Mouse (Mus musculus) embryo, embryonic 9.5 days (tissue): ENCODE measurements around the gene Shisa8.

ENCODE experiments used
- DNase-seq: peaks from one replicate; pipeline ENCODE4 v3.0.0-alpha.2; 2017; ENCODE audit errors: extremely low spot score

Shisa8 gene

DNA sequence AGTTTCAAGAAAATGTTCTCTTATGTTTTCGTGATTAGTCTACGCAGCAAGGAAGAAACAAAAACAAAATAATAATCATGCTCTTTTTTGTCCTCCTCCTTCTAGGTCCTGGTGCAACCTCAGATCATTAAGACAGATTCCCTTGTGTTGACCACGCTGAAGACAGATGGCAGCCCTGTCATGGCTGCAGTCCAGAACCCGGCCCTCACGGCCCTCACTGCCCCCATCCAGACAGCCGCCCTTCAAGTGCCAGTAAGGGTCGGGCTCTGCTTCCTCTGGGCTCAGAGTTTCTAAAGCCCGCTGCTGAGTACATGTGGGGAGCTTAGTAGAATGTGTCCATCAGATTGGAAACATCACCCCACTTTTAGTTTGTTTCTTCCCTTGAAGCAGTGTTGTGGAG lies 40.0 kb downstream of the Shisa8 start:
- DNase-seq = no peak

DNA sequence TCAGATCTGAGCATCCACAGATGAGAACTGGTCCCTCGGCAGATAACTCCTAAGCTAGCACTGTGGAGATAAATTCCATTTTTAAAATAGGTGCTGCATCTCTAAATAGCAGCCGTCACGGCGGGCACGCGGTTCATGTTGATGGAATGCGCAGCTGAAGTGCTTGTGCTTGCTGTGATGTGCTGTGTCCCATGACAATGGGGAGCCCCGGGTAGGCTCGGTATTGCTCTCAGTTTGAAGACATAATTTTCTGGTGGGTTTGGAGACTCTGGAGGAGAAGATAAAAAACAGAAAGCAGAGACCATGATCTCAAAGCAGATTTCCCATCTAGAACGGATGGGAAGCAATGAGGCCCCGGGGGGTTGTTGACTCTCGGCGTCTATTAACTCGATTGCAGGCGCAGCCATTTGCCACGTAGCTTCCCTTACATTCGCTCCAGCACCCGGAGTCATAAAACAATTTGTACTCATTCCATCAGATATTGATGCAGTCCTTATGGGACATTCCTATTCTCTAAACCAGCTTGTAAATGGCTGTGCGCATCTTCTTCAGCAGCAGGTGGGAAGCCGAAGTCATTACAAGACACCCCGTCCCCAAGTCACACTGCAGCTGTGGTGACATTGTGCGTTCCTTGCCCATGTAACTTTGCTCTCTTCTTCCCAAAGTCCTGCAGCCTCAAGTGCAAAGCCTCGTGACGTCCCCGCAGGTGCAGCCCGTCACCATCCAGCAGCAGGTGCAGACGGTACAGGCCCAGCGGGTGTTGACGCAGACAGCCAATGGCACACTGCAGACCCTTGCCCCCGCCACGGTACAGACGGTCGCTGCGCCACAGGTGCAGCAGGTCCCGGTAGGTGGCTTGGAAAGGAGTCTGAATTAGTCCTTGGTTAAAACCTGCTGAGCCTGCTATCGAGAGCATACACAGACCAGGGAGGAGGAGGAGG lies 41.9 kb downstream of the Shisa8 start:
- DNase-seq = no peak

DNA sequence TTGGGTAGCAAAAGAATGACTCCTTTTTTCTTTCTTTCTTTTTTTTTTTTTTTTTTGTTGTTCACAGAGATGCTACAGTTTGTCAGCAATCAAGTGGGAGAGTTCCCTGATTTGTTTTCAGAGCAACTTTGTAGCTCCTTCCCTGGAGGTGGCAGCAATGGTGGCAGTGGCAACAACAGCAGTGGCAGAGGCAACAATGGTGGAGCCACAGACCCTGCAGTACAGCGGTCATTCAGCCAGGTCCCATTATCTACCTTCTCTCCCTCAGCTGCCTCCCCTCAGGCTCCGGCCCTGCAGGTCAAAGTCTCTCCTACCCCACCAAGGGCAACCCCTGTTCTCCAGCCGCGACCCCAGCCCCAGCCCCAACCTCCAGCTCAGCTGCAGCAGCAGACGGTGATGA lies 42.9 kb downstream of the Shisa8 start:
- DNase-seq = no peak

DNA sequence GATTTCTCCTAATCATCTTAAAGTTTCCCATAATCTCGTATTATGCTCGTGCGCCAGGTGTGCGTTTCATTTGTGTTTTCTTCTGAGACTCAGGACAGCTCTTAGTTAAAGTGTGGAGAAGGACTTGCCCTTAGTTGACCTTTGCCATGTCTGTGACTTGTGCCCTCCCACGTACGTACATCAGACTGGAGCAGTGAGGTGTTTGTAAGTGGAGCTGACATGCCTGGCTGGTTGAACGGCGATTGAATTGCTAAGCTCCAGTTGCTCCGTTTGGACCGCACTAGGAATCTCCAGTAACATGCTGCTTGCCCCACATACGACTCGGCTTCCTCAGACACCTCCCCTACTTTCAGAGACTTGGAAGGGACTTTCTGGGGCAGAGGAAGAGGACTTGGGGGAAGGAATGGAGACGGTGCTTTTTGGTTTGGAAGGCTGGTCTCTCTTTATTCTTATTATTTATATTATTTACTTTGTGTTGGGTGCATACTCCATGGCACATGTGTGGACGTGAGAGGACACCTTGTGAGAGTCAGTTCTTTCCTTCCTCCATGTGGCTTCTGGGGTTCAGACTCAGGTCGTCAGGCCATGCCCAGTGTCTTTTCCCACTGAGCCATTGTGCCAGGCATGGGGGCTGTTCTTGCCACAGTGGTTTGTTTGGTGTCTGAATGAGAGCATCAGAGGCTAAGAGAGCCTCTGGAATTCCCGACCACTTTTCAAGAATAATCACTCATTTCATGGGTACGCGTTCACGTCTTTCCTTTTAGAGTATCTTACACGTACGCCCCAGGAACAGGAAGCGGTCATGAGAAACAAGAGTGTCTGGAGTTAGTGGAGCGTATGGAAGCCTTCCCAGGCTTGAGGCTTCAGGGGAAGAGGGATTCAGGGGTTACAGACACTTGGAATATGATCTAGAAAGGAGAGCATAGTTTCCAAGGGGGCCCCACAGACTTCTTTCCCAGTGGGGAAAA lies 45.1 kb downstream of the Shisa8 start:
- DNase-seq = peak; percentile 32

DNA sequence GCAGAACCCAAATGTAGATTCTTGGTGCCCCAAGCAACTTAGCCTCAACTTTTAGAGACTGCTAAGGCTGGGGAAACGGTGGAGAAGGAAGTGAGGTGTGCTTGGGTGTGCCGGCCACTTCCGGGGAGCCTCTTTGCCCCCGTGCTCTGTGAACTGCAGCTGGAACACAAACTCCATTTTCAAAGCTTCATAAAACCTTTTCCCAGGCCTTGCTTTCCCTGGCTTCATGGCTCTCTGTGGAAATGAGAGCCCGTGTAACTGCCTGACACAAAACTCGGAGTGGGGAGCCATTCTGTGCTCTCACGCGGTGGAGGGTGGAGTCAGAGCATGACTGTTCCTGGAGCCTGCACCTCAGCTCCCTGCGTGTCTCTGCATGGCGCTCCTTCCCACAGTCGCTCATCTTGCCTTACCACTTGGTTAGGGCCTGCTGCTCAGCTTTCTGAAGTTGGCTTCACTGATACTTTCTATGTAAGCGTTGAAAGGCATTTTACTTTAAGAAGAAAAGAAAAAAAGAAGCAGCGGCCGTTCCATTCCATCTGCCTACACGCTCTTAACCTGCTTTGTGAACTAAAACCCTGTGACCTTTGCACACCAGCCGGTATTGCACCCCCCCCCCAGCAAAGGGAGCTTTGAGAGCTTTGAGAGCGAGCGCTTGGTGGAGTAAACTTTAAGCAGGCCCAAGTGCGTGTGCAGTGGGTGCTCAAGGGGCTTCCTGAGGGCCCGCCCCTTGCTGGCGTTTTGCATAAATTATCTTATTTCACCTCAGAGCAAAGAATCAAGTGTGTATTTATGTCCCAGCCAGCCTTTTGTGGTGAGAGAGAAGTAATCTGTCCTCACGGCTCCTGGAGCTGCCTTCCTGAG lies 46.1 kb downstream of the Shisa8 start:
- no peak for DNase-seq

DNA sequence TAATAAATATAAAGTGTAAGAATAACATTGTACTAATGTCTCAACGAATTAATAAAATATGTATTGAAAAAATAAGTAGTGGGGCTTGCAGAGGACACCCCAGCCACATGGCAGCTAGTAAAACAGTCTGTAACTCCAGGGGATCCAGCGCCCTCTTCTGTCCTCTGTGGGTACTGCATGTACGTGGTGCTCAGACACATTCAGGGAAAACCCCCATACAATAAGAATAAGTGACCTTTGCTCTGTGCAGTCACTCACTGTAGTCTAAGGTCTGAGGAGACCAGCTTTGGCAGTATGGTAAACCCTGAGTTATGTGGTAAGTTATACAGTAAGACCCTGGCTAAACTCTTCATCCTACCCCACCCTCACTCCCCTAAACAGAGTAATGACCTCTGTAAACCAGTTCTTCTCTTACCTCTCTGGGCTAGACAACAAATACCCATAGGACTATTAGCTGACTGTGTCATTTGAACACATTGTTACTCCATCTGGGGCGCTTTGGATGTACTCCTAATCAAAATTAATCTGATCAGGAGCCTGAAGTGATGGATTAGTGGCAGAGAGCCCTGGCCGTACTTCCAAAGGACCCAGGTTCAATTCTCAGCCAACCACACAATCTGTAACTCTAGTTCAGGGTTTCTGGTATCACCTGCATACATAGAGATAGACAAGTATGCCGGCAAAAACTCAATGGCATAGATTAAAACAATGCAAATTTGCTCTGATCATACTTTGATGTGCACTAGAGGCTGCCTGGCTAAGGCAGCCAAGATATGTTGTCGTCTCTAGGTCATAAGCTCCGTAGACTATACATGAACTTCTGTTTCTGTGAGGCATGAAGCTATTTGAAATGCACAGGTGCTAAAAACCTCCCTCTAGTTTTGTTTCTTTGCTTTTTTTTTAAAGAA lies 47.0 kb downstream of the Shisa8 start:
- DNase-seq = peak; percentile 74

DNA sequence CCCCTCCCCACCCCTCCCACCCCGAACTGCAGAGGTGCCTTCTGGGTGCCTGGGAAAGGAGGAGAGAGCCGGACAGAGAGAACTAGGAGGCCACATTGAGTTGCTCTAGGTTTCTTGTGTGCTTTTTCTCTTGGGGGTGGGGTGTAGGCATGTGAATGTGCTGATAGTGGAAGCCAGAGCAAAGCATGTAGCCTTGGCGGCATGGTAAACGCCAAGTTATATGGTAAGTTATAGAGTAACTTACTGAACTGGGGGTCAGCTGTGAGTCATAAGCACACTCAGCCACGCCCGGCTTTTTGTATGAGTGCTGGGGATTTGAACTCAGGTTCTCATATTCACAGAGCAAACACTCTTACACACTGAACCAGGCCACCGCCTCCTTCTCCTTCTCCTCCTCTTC lies 48.1 kb downstream of the Shisa8 start:
- no peak for DNase-seq

DNA sequence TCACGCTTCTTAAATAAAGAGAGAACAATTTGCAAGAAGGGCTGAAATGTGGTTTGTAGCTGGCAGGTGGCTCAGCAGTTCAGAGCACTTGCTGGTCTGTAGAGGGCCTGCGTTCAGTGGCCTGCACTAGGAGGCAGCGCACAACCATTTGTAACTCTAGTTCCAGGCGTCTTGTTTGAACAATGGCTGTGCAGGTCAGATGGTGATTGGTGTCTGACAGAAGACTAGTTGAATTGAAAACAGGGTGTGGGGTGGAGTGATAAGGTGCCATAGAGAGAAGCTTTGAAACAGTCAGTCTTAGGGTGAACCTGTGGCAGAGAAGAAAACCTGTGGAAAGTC lies 48.6 kb downstream of the Shisa8 start:
- DNase-seq = no peak

DNA sequence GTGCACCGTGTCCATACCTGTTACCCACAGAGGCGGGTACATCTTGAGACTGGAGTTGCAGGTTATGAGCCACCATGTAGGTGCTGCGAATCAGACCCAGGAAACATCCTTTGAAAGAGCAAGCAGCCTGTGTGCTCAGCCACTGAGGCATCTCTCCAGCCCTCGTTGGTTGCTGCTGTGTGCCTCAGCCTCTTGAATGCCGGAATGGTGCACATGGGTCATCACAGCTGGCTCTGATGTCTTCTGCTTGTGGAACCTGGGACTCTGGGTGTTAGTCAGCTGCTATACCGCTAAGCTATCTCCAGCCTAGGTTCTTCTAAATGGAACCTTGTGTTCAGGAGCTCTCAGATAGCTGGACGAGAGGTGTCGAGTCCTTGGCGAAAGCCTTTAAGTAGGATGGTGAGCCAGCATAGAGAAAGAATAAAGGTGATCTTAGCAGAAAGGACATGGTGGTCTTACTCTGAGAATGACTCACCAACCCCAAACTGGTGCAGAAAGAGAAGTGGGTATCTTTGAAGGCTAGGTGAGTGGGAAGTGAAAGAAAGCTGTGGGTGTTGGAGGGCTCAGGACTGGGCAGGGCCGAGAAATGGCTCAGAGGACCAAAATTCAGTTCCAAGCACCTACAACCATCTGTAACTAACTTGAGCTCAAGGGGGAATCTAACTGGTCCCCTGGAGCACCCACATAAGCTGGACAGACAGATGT lies 49.1 kb downstream of the Shisa8 start:
- no peak for DNase-seq

DNA sequence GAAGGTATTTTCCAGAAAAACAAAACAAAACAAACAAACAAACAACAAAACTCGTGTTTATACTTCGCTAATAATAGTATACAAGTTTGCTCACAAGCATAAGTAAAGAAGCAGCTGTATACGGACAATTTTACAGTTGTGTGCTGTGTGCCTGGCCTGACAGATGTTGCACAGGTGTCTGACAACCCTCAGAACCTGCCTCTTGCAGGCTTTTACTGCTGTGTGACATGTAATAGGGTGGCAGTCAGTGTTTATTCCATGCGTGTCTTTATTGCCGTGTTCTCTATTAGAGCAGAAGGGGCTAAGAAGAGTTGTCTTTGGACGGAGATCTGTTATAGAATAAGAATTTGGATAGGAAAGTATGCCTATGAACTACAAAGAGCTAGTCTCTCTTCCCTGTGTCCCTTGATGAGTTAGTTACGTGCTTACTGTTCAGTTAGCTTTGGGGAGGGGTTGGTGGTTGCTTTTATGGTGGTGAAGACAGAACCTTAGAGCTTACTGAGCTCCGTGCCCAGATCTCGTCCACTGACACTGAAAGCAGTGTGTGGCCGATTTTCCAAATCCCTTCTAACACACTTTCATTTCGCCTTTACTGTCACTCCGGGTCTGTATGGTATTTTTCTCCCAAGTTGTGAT lies 50.5 kb downstream of the Shisa8 start:
- DNase-seq = no peak

DNA sequence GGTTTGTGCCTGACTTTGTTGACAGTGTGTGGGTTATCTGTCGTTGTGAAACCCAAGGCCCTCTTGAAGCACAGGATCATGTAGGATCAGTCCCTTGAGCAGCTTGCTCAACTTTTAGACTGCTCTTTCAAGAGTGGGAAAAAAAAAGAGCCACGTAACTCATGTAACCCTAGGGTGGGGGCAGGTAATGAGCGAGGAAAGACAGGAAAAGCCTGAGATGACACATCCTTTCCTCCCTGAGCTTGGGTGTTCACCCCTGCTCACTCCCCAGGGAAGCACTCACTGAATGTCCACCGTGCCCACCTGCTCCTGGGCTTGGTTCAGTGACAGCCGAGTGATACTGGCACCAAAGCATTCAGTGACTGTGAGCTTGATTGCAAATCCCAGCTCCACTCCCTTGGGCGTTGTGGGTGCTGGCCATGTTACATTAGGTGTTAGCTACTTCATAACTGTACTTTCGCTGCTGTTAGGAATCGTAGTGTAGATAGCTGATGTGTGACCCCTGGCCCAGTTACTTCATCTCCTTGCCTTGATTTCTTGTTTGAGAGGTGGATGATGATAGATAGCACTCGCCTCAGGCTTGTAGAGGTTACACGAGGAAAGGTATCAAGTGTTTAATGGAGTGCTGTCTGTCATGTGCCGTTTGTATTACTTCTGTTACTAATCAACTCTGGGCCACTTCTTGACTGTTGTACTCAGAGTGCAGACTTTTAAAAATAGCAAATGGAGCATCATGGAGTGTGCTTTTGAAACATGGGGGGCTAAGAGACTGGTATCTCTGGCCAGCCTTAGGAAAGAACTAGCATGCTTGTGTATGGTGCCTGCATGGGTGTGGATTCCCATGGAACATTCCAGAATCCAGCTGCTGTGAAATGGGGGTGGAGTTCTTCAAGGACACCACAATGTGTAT lies 51.6 kb downstream of the Shisa8 start:
- DNase-seq = no peak

DNA sequence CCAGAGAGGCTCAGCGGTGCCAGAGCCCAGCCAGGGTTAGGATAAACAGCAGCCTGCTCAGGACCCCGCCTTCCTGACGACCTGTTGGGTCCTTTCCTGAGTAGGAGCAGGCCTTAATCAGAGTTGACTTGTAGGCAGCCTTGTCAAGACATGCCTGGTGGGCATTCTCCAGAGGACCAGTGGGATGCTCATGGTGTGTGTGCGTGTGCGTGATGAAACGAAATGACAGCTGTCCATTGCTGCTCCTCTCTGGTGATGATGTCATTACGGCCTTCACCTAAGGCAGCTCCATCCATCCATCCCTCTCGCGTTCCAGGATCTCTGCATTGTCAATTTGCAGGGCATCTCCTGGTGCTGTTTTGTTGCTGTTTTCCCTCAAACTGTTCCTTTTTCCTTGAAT lies 53.1 kb downstream of the Shisa8 start:
- DNase-seq = no peak

DNA sequence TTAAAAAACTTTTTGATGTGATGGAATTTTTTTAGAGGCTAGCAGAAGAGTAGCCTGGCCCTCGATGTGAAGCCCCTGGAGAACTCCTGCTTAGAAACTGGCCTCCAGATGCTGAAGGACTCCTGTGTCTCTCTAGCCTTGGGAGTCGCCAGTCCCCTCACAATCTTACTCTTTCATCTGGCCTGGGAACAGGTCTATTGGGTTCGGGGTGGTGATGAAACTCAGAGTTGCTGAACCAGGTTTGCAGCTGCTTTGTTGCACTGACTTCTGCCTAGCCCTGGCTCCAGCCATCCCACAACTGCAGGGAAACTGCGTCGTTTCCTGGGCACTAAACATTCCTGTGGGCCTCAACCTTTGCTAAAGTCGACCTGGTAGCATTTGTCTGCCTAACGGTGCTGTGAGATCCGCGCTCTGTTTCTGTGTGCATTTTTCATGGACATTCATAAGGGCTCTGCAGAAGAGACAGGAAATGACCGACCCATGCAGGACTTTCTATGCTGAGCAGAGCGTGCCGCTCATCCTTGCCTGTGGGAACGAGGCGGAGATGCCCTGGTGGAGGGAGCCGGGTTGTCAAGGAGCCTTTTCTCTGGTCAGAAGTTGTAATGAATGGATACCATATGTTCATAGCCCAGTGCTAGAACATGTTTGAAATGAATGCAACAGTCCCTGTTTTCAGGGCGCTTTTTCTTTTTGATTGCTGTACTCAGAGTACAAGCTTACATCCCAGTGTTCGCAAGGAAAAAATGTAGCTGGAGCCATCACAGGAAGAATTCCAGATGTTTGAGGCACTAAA lies 54.2 kb downstream of the Shisa8 start:
- no peak for DNase-seq

DNA sequence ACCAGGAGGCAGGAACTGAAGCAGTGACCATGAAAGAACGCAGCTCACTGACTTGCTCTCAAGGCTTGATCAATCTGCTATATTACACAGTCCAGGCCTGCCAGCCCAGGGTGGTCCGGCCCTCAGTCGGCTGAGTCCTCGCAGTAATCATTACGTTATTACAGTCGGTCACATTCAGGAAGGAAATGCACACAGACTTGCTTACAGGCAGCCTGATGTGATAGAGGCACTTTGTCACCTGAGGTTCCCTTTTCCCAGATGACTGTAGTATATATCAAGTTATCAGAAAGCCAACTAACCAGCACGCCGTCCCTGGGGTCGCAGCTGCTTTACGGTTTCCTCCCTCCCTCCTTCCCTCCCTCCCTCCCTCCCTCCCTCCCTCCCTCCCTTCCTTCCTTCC lies 55.7 kb downstream of the Shisa8 start:
- no peak for DNase-seq

DNA sequence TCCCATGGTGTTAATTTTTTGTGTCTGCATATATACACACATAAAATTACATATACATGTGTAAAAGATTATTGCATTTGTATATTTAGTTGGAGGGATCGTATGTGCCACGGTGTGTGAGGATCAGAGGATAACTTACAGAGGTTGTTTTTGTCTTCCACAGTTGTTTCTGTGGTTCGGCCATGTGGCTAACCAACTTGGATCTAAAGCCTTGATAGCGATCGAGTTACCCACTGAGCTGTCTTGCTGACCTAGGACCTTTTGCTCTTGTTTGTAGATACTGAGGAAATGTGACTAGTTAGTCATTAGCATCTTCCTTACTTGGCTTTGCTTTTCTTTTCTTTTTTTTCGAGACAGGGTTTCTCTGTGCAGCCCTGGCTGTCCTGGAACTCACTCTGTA lies 56.3 kb downstream of the Shisa8 start:
- no peak for DNase-seq
